Mouse (Mus musculus): Measurements from ENCODE around the gene Dap.

- TF ChIP-seq CTCF (IDR thresholded peaks at IDR 0.05; ENCODE audit: low read depth, low read length) (no peak), GATA1 (IDR thresholded peaks at IDR 0.05; ENCODE audit: borderline replicate concordance, low read length) (no peak), TAL1 (conservative IDR thresholded peaks at IDR 0.05; ENCODE audit: low read depth, low read length) (no peak), GATA2 (IDR thresholded peaks at IDR 0.05; ENCODE audit: borderline replicate concordance, low read depth, low read length) (no peak), POLR2AphosphoS5 (IDR thresholded peaks at IDR 0.05; ENCODE audit: insufficient replicate concordance, low read depth, low read length) (no peak)
These were observed 45.4 kb downstream of the Dap start for GRCm38 (mm10) chr15:31269558-31269957.
